Mouse (Mus musculus) MEL (cell line): ENCODE data around the gene Shisa2.

Experiments used
- CHD2 ChIP-seq: IDR thresholded peaks from 2 replicates; pipeline ENCODE4 v1.6.1; 2011; ENCODE audit warnings: low read length, improper control_type of control experiment
- CTCF ChIP-seq, 3 experiments: IDR thresholded peaks in 2 of 3; conservative IDR thresholded peaks in 1 of 3; 2 replicates each; pipeline ENCODE4 v1.5.1; 2011 to 2012; ENCODE audit warnings: low read length in 3 of 3, low read depth in 2 of 3, mild to moderate bottlenecking in 2 of 3, improper control_type of control experiment in 1 of 3, inconsistent platforms in 1 of 3, mixed read lengths in 1 of 3, moderate library complexity in 1 of 3; ENCODE audit not compliant: control insufficient read depth in 1 of 3, insufficient read depth in 1 of 3, poor library complexity in 1 of 3, severe bottlenecking in 1 of 3
- EP300 ChIP-seq, 2 experiments: IDR thresholded peaks; 2 replicates each; pipeline ENCODE4 v1.6.1; 2011; ENCODE audit warnings: improper control_type of control experiment in 2 of 2, low read length in 2 of 2, low read depth in 1 of 2, mild to moderate bottlenecking in 1 of 2
- GABPA ChIP-seq: IDR thresholded peaks from 2 replicates; pipeline ENCODE4 v1.6.1; 2012; ENCODE audit warnings: low read depth, mild to moderate bottlenecking, inconsistent platforms, low read length, improper control_type of control experiment, moderate library complexity
- GATA1 ChIP-seq: IDR thresholded peaks from 2 replicates; pipeline ENCODE4 v1.6.1; 2011; ENCODE audit warnings: low read depth, low read length, improper control_type of control experiment
- MAFK ChIP-seq: IDR thresholded peaks from 2 replicates; pipeline ENCODE4 v1.6.1; 2011; ENCODE audit warnings: low read depth, mild to moderate bottlenecking, low read length, improper control_type of control experiment, borderline replicate concordance
- NELFE ChIP-seq: IDR thresholded peaks from 2 replicates; pipeline ENCODE4 v1.6.1; 2011; ENCODE audit warnings: low read depth, low read length, improper control_type of control experiment
- NRF1 ChIP-seq: IDR thresholded peaks from 2 replicates; pipeline ENCODE4 v1.6.1; 2014; ENCODE audit warnings: low read depth, mild to moderate bottlenecking, inconsistent platforms, low read length, improper control_type of control experiment, moderate library complexity; ENCODE audit not compliant: poor library complexity, insufficient read depth, severe bottlenecking
- POLR2A ChIP-seq, 2 experiments: IDR thresholded peaks; 2 replicates each; pipeline ENCODE4 v1.6.1; 2011 to 2012; ENCODE audit warnings: low read length in 2 of 2, mild to moderate bottlenecking in 2 of 2, control low read depth in 1 of 2, improper control_type of control experiment in 1 of 2, low read depth in 1 of 2, moderate library complexity in 1 of 2; ENCODE audit not compliant: control insufficient read depth in 1 of 2, insufficient read depth in 1 of 2, poor library complexity in 1 of 2
- POLR2AphosphoS2 ChIP-seq: IDR thresholded peaks from 2 replicates; pipeline ENCODE4 v1.6.1; 2011; ENCODE audit warnings: low read length, improper control_type of control experiment
- TAL1 ChIP-seq: IDR thresholded peaks from 2 replicates; pipeline ENCODE4 v1.6.1; 2012; ENCODE audit warnings: mild to moderate bottlenecking, inconsistent platforms, low read length, moderate library complexity, mixed read lengths
- USF2 ChIP-seq, 2 experiments: IDR thresholded peaks; 2 replicates each; pipeline ENCODE4 v1.6.1; 2011 to 2012; ENCODE audit warnings: improper control_type of control experiment in 2 of 2, low read length in 2 of 2, borderline replicate concordance in 1 of 2, inconsistent platforms in 1 of 2, low read depth in 1 of 2, mild to moderate bottlenecking in 1 of 2; ENCODE audit not compliant: insufficient read depth in 1 of 2
- ZKSCAN1 ChIP-seq: IDR thresholded peaks from 2 replicates; pipeline ENCODE4 v1.6.1; 2012; ENCODE audit warnings: low read depth, mild to moderate bottlenecking, inconsistent platforms, low read length, improper control_type of control experiment, moderate library complexity
- ZMIZ1 ChIP-seq: IDR thresholded peaks from 2 replicates; pipeline ENCODE4 v1.6.1; 2012; ENCODE audit warnings: low read depth, mild to moderate bottlenecking, inconsistent platforms, low read length, improper control_type of control experiment, moderate library complexity

- TF ChIP-seq CTCF (IDR thresholded peaks at IDR 0.05 in 2 of 3, conservative IDR thresholded peaks at IDR 0.05 in 1 of 3; ENCODE audit: control insufficient read depth in 1 of 3, insufficient read depth in 1 of 3, low read depth in 2 of 3, low read length in 3 of 3, poor library complexity in 1 of 3, severe bottlenecking in 1 of 3) = no peak
- no peak for TF ChIP-seq TAL1
- TF ChIP-seq POLR2AphosphoS2 = no peak
- TF ChIP-seq CHD2 = no peak
- TF ChIP-seq POLR2A (IDR thresholded peaks at IDR 0.05; ENCODE audit: control insufficient read depth in 1 of 2, insufficient read depth in 1 of 2, low read depth in 1 of 2, low read length in 2 of 2, poor library complexity in 1 of 2) = no peak
- no peak for TF ChIP-seq EP300 (IDR thresholded peaks at IDR 0.05; ENCODE audit: low read depth in 1 of 2, low read length in 2 of 2)
- no peak for TF ChIP-seq ZMIZ1
- no peak for TF ChIP-seq GABPA
- TF ChIP-seq NRF1 = no peak
- no peak for TF ChIP-seq GATA1
- TF ChIP-seq ZKSCAN1 = no peak
- no peak for TF ChIP-seq MAFK
- no peak for TF ChIP-seq NELFE
- TF ChIP-seq USF2 (IDR thresholded peaks at IDR 0.05; ENCODE audit: borderline replicate concordance in 1 of 2, insufficient read depth in 1 of 2, low read depth in 1 of 2, low read length in 2 of 2) = no peak
Observed at GRCm38 (mm10) chr14:59649337-59649736, 24.2 kb downstream of the Shisa2 start.
